Mouse (Mus musculus) MEL (cell line): Measurements from ENCODE around the gene Hist1h1b. TPM values are rescaled to one million over a fixed set of nuclear protein-coding genes. Genes with fewer than 3 reads are reported as not detected.
A peak's percentile ranks its signal among the peaks of the same experiment; 100 is the strongest.

Source experiments
- DNase-seq: peaks from one replicate; pipeline ENCODE4 v3.0.0; 2011; ENCODE audit warnings: low read depth, low spot score
- H3K27ac ChIP-seq: 2 replicates; pipeline ENCODE4 v1.5.1; 2012; ENCODE audit warnings: low read depth, mild to moderate bottlenecking, control low read depth, low read length, moderate library complexity; ENCODE audit not compliant: control insufficient read depth
- H3K27me3 ChIP-seq, 2 experiments: fragments of 150-350 bp in 1 of 2; sonication (generic) in 1 of 2; 2 replicates each; pipeline ENCODE4 v1.6.1; 2012; ENCODE audit warnings: low read length in 2 of 2, mild to moderate bottlenecking in 2 of 2, improper control_type of control experiment in 1 of 2, moderate library complexity in 1 of 2; ENCODE audit not compliant: insufficient read depth in 2 of 2, control insufficient read depth in 1 of 2
- H3K36me3 ChIP-seq, 2 experiments: 2 replicates each; pipeline ENCODE4 v1.6.1; 2012 to 2014; ENCODE audit warnings: low read length in 2 of 2, improper control_type of control experiment in 1 of 2, inconsistent platforms in 1 of 2, mild to moderate bottlenecking in 1 of 2; ENCODE audit not compliant: insufficient read depth in 2 of 2, control insufficient read depth in 1 of 2
- H3K4me1 ChIP-seq, 2 experiments: fragments of 150-350 bp in 1 of 2; sonication (generic) in 1 of 2; 2 replicates each; pipeline ENCODE4 v1.6.1; 2012; ENCODE audit warnings: low read length in 2 of 2, improper control_type of control experiment in 1 of 2, mild to moderate bottlenecking in 1 of 2; ENCODE audit not compliant: insufficient read depth in 2 of 2, control insufficient read depth in 1 of 2
- H3K4me3 ChIP-seq, 2 experiments: fragments of 150-350 bp in 1 of 2; sonication (generic) in 1 of 2; 2 replicates each; pipeline ENCODE4 v1.5.1; 2012; ENCODE audit warnings: low read depth in 2 of 2, low read length in 2 of 2, mild to moderate bottlenecking in 2 of 2, moderate library complexity in 2 of 2, control low read depth in 1 of 2, improper control_type of control experiment in 1 of 2; ENCODE audit not compliant: control insufficient read depth in 1 of 2, insufficient read depth in 1 of 2
- H3K79me2 ChIP-seq: 2 replicates; pipeline ENCODE4 v1.6.1; 2012; ENCODE audit warnings: mild to moderate bottlenecking, low read length, moderate library complexity; ENCODE audit not compliant: control insufficient read depth, poor library complexity, insufficient read depth
- H3K9ac ChIP-seq: 2 replicates; pipeline ENCODE4 v1.6.1; 2012; ENCODE audit warnings: low read depth, mild to moderate bottlenecking, control low read depth, low read length, moderate library complexity; ENCODE audit not compliant: control insufficient read depth, poor library complexity, severe bottlenecking
- H3K9me3 ChIP-seq: fragments of 150-350 bp; sonication (generic); replicated peaks from 2 replicates; pipeline ENCODE4 v1.6.1; 2012; ENCODE audit warnings: mild to moderate bottlenecking, low read length, improper control_type of control experiment, moderate library complexity; ENCODE audit not compliant: insufficient read depth
- CTCF ChIP-seq, 3 experiments: IDR thresholded peaks in 2 of 3; conservative IDR thresholded peaks in 1 of 3; 2 replicates each; pipeline ENCODE4 v1.5.1; 2011 to 2012; ENCODE audit warnings: low read length in 3 of 3, low read depth in 2 of 3, mild to moderate bottlenecking in 2 of 3, improper control_type of control experiment in 1 of 3, inconsistent platforms in 1 of 3, mixed read lengths in 1 of 3, moderate library complexity in 1 of 3; ENCODE audit not compliant: control insufficient read depth in 1 of 3, insufficient read depth in 1 of 3, poor library complexity in 1 of 3, severe bottlenecking in 1 of 3
- MAX ChIP-seq: IDR thresholded peaks from 2 replicates; pipeline ENCODE4 v1.6.1; 2011; ENCODE audit warnings: low read length, improper control_type of control experiment
- SMC3 ChIP-seq: IDR thresholded peaks from 2 replicates; pipeline ENCODE4 v1.6.1; 2011; ENCODE audit warnings: low read depth, low read length, improper control_type of control experiment
- polyA plus RNA-seq, 2 experiments: library from polyadenylated mRNA; stranded (reverse) in 1 of 2; unstranded in 1 of 2; fragments of >175 nt in 1 of 2; fragments of >200 nt in 1 of 2; gene quantifications; 2 replicates each; pipeline versions ENCODE4 v1.2.1 to v1.2.4; 2012; ENCODE audit warnings: low replicate concordance in 2 of 2, low read depth in 1 of 2; ENCODE audit not compliant: insufficient read length in 2 of 2, insufficient read depth in 1 of 2, missing spikeins in 1 of 2
- total RNA-seq: library from RNA; depleted of rRNA; stranded (reverse); fragments of 300-350 nt; gene quantifications from 2 replicates; pipeline ENCODE4 v1.2.3, GENCODE M21; 2012; rRNA removed

The Hist1h1b gene
- total and polyA plus RNA-seq, 3 experiments = 2.9 to 1,140 TPM; not detected in 1

GRCm38 (mm10) chr13:21733466-21733865 lies 47.0 kb downstream of the Hist1h1b start:
- no peaks in the 10 kb centered on the region for H3K27me3 ChIP-seq
- no peaks in the 10 kb centered on the region; the same call in 1 of the 2 replicates for H3K79me2 ChIP-seq
- peaks cover 0 to 4% of the 10 kb centered on the region in 2 experiments; a peak in 2 of 4 replicates for H3K36me3 ChIP-seq
- DNase-seq = peak; percentile 65
- H3K9ac ChIP-seq = no peak overlapping the region
- H3K27ac ChIP-seq = no peak overlapping the region
- no peak for TF ChIP-seq MAX
- TF ChIP-seq SMC3 = 0 out of 2 replicates have a peak, but pooled peaks have one; percentile 9
- peak; percentile 13 to 32 (median 27); a peak in 4 of 6 replicates for TF ChIP-seq CTCF (IDR thresholded peaks at IDR 0.05 in 2 of 3, conservative IDR thresholded peaks at IDR 0.05 in 1 of 3; ENCODE audit: control insufficient read depth in 1 of 3, insufficient read depth in 1 of 3, low read depth in 2 of 3, low read length in 3 of 3, poor library complexity in 1 of 3, severe bottlenecking in 1 of 3)
- TF ChIP-seq, all 39 proteins: peak for 2
- Histone ChIP-seq H3K4me1 (peaks cover 0 to 10% of the 10 kb centered on the region in 2 experiments; a peak in 2 of 4 replicates), H3K4me3 (no peak overlapping the region), H3K9me3 (no peaks in the 10 kb centered on the region; the same call in 1 of the 2 replicates)

Other genes with a start within 250 kb of the Hist1h1b start
- gene Zkscan8, start 249.5 kb downstream of the Hist1h1b start, total RNA-seq = 3.2 and 3.9 TPM in 2 replicates
- 1 to 10 TPM in 1 of 2 experiments, not detected in 1; 3.4 TPM for gene Zkscan8, start 249.5 kb downstream of the Hist1h1b start, polyA plus RNA-seq
- not detected in 2 replicates for gene Olfr1366, start 237.8 kb downstream of the Hist1h1b start, total RNA-seq
- gene Olfr1366, start 237.8 kb downstream of the Hist1h1b start, polyA plus RNA-seq = under 1 TPM in 1 of 2 experiments, not detected in 1; 0.04 TPM
- not detected in 2 replicates for gene Olfr1535, start 220.7 kb downstream of the Hist1h1b start, total RNA-seq
- not detected for gene Olfr1535, start 220.7 kb downstream of the Hist1h1b start, polyA plus RNA-seq
- not detected in 2 replicates for gene Olfr1364, start 198.9 kb downstream of the Hist1h1b start, total RNA-seq
- not detected for gene Olfr1364, start 198.9 kb downstream of the Hist1h1b start, polyA plus RNA-seq
- gene Olfr1362, start 166.6 kb downstream of the Hist1h1b start, total RNA-seq = not detected in 2 replicates
- gene Olfr1362, start 166.6 kb downstream of the Hist1h1b start, polyA plus RNA-seq = not detected
- 0.10 and 0.12 TPM in 2 replicates for gene Olfr11, start 138.1 kb downstream of the Hist1h1b start, total RNA-seq
- gene Olfr11, start 138.1 kb downstream of the Hist1h1b start, polyA plus RNA-seq = under 1 TPM in 1 of 2 experiments, not detected in 1; 0.19 TPM
- gene Olfr1361, start 117.2 kb downstream of the Hist1h1b start, total RNA-seq = not detected in 2 replicates
- gene Olfr1361, start 117.2 kb downstream of the Hist1h1b start, polyA plus RNA-seq = not detected
- not detected in 2 replicates for gene Olfr1360, start 103.2 kb downstream of the Hist1h1b start, total RNA-seq
- not detected for gene Olfr1360, start 103.2 kb downstream of the Hist1h1b start, polyA plus RNA-seq
- not detected in 2 replicates for gene Olfr1359, start 82.5 kb downstream of the Hist1h1b start, total RNA-seq
- gene Olfr1359, start 82.5 kb downstream of the Hist1h1b start, polyA plus RNA-seq = not detected
- 2,215 and 3,073 TPM in 2 replicates for gene Hist1h2bl, start 64.5 kb downstream of the Hist1h1b start, total RNA-seq
- gene Hist1h2bl, start 64.5 kb downstream of the Hist1h1b start, polyA plus RNA-seq = 1 to 10 TPM in 1 of 2 experiments, not detected in 1; 6.7 TPM
- 1,435 and 1,802 TPM in 2 replicates for gene Hist1h2ai, start 64.2 kb downstream of the Hist1h1b start, total RNA-seq
- 1 to 10 TPM in 1 of 2 experiments, not detected in 1; 8.2 TPM for gene Hist1h2ai, start 64.2 kb downstream of the Hist1h1b start, polyA plus RNA-seq
- 3,336 and 3,710 TPM in 2 replicates for gene Hist1h3h, start 63.0 kb downstream of the Hist1h1b start, total RNA-seq
- 10 to 100 TPM in 1 of 2 experiments, not detected in 1; 18.4 TPM for gene Hist1h3h, start 63.0 kb downstream of the Hist1h1b start, polyA plus RNA-seq
- 1,196 and 2,041 TPM in 2 replicates for gene Hist1h2bm, start 58.6 kb downstream of the Hist1h1b start, total RNA-seq
- gene Hist1h2bm, start 58.6 kb downstream of the Hist1h1b start, polyA plus RNA-seq = 1 to 10 TPM in 1 of 2 experiments, not detected in 1; 1.7 TPM
- gene Hist1h4j, start 45.6 kb downstream of the Hist1h1b start, total RNA-seq = 947 and 1,094 TPM in 2 replicates
- 1 to 10 TPM in 1 of 2 experiments, not detected in 1; 2.7 TPM for gene Hist1h4j, start 45.6 kb downstream of the Hist1h1b start, polyA plus RNA-seq
- gene Hist1h4k, start 30.1 kb downstream of the Hist1h1b start, total RNA-seq = 3,283 and 3,531 TPM in 2 replicates
- 10 to 100 TPM in 1 of 2 experiments, not detected in 1; 19.1 TPM for gene Hist1h4k, start 30.1 kb downstream of the Hist1h1b start, polyA plus RNA-seq
- 1,127 and 1,310 TPM in 2 replicates for gene Hist1h2ak, start 26.8 kb downstream of the Hist1h1b start, total RNA-seq
- gene Hist1h2ak, start 26.8 kb downstream of the Hist1h1b start, polyA plus RNA-seq = 10 to 100 TPM in 1 of 2 experiments, not detected in 1; 10.6 TPM
- gene Hist1h2bn, start 26.5 kb downstream of the Hist1h1b start, total RNA-seq = 1,714 and 2,074 TPM in 2 replicates
- gene Hist1h2bn, start 26.5 kb downstream of the Hist1h1b start, polyA plus RNA-seq = 1 to 10 TPM in 1 of 2 experiments, not detected in 1; 5.6 TPM
- gene Hist1h3i, start 2.7 kb upstream of the Hist1h1b start, total RNA-seq = 1,321 and 1,539 TPM in 2 replicates
- 10 to 100 TPM in 1 of 2 experiments, not detected in 1; 18.1 TPM for gene Hist1h3i, start 2.7 kb upstream of the Hist1h1b start, polyA plus RNA-seq
- gene Hist1h2an, start 6.6 kb upstream of the Hist1h1b start, total RNA-seq = 1,204 and 1,752 TPM in 2 replicates
- 1,000 to 10,000 TPM in 1 of 2 experiments, 1 to 10 TPM in 1; 8.6 to 1,740 TPM for gene Hist1h2an, start 6.6 kb upstream of the Hist1h1b start, polyA plus RNA-seq
- gene Hist1h2bp, start 6.8 kb upstream of the Hist1h1b start, total RNA-seq = 512 and 814 TPM in 2 replicates
- 1 to 10 TPM in 1 of 2 experiments, not detected in 1; 3.0 TPM for gene Hist1h2bp, start 6.8 kb upstream of the Hist1h1b start, polyA plus RNA-seq
- 2,195 and 3,125 TPM in 2 replicates for gene Hist1h2bq, start 29.6 kb upstream of the Hist1h1b start, total RNA-seq
- 1 to 10 TPM in 1 of 2 experiments, not detected in 1; 6.2 TPM for gene Hist1h2bq, start 29.6 kb upstream of the Hist1h1b start, polyA plus RNA-seq
- gene Hist1h2ao, start 29.8 kb upstream of the Hist1h1b start, total RNA-seq = 1.6 TPM in 1 of 2 replicates, not detected in the other
- gene Hist1h2ao, start 29.8 kb upstream of the Hist1h1b start, polyA plus RNA-seq = 1,000 to 10,000 TPM in 1 of 2 experiments, not detected in 1; 1,152 TPM
- 28.0 and 49.2 TPM in 2 replicates for gene Hist1h4m, start 31.1 kb upstream of the Hist1h1b start, total RNA-seq
- gene Hist1h4m, start 31.1 kb upstream of the Hist1h1b start, polyA plus RNA-seq = 10 to 100 TPM in 1 of 2 experiments, not detected in 1; 27.5 TPM
- 9,853 and 10,418 TPM in 2 replicates for gene Hist1h4n, start 51.6 kb upstream of the Hist1h1b start, total RNA-seq
- gene Hist1h4n, start 51.6 kb upstream of the Hist1h1b start, polyA plus RNA-seq = 1 to 10 TPM in 1 of 2 experiments, not detected in 1; 9.0 TPM
- 3,706 and 4,747 TPM in 2 replicates for gene Hist1h2ap, start 52.9 kb upstream of the Hist1h1b start, total RNA-seq
- 100 to 1,000 TPM in 1 of 2 experiments, not detected in 1; 727 TPM for gene Hist1h2ap, start 52.9 kb upstream of the Hist1h1b start, polyA plus RNA-seq
- 2,013 and 2,821 TPM in 2 replicates for gene Hist1h2br, start 53.1 kb upstream of the Hist1h1b start, total RNA-seq
- 1 to 10 TPM in 1 of 2 experiments, not detected in 1; 6.0 TPM for gene Hist1h2br, start 53.1 kb upstream of the Hist1h1b start, polyA plus RNA-seq
- gene Zfp184, start 164.5 kb upstream of the Hist1h1b start, total RNA-seq = 0.42 and 0.52 TPM in 2 replicates
- gene Zfp184, start 164.5 kb upstream of the Hist1h1b start, polyA plus RNA-seq = 1 to 10 TPM in 1 of 2 experiments, not detected in 1; 1.0 TPM
- gene Pom121l2, start 200.6 kb upstream of the Hist1h1b start, total RNA-seq = not detected in 2 replicates
- not detected for gene Pom121l2, start 200.6 kb upstream of the Hist1h1b start, polyA plus RNA-seq
- gene Prss16, start 229.1 kb upstream of the Hist1h1b start, total RNA-seq = not detected in 2 replicates
- under 1 TPM in 1 of 2 experiments, not detected in 1; 0.47 TPM for gene Prss16, start 229.1 kb upstream of the Hist1h1b start, polyA plus RNA-seq